Comparison of ENCODE assay signal across 8 mouse cellular contexts in the genomic region with DNA sequence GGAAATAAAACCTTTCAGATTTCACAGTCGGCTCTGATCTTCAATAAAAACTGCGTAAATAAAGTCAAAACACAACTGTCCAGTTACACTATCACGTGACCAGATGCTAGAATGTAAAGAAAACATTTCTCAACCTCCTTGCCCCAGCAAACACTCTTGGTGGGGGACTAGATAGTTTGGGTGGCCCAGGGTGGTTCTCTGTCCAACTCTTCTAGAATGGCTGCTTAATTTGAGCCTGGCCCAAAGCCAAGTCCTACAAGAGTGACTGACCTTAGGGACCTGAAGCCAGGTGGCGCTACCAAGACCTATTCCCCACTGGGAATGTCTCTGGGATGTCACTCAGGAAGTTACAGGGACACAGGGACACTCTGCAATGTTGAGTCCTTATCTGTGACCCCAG. TPM values are rescaled to one million over a fixed set of nuclear protein-coding genes. Genes with fewer than 3 reads are reported as not detected.
DNase-seq lines count a peak whose midpoint lies in the region; ATAC-seq lines count a peak whose summit lies in the region.

No protein-coding gene starts in this region.

- peaks cover 9% of the 10 kb centered on the region for H3K4me1 ChIP-seq in forebrain, embryonic 15.5 days
- peaks cover 20% of the 10 kb centered on the region for H3K4me1 ChIP-seq in limb, embryonic 10.5 days
- peaks cover 5% of the 10 kb centered on the region; the same call in 1 of the 2 replicates for H3K4me1 ChIP-seq in stomach, embryonic 14.5 days (ENCODE audit: control insufficient read depth, insufficient read depth, low read length)

- no peaks in the 10 kb centered on the region for H3K9me3 ChIP-seq in forebrain, embryonic 15.5 days
- H3K9me3 ChIP-seq in limb, embryonic 10.5 days (replicated peaks): no peaks in the 10 kb centered on the region
- no peaks in the 10 kb centered on the region for H3K9me3 ChIP-seq in stomach, embryonic 14.5 days (ENCODE audit: control insufficient read depth, low read depth, low read length)

- ATAC-seq in cerebellum, adult (ENCODE audit: insufficient number of reproducible peaks, low FRiP score, low TSS enrichment): no peak
- no peak for ATAC-seq in forebrain, embryonic 15.5 days (replicated peaks)
- ATAC-seq in stomach, embryonic 14.5 days (ENCODE audit: insufficient number of reproducible peaks, insufficient read depth, low FRiP score, low read depth): no peak

- peak; percentile 46 for DNase-seq in cerebellum, adult 11 months
- peak; percentile 67 for DNase-seq in R1 (ENCODE audit: low read depth, low spot score)
- DNase-seq in limb, embryonic 10.5 days (ENCODE audit: low spot score): no peak
- no peak for DNase-seq in frontal cortex, postnatal 36 days (ENCODE audit: low spot score in 2 of 2)
- no peak for DNase-seq in gastrocnemius, adult 8-10 months (ENCODE audit: low spot score in 2 of 2)

- peak overlapping the region; percentile 77 for H3K4me3 ChIP-seq in forebrain, embryonic 15.5 days
- H3K4me3 ChIP-seq in limb, embryonic 10.5 days: peak overlapping the region; percentile 70
- H3K4me3 ChIP-seq in stomach, embryonic 14.5 days (ENCODE audit: low read depth, low read length): peak overlapping the region; percentile 57

- H3K9ac ChIP-seq in forebrain, embryonic 15.5 days (replicated peaks): peak overlapping the region; percentile 73
- peak overlapping the region; percentile 60; the same call in 1 of the 2 replicates for H3K9ac ChIP-seq in stomach, embryonic 14.5 days (replicated peaks; ENCODE audit: low read depth, low read length)

- 57% methylated on average over 4 of the region's 4 CpGs for WGBS in forebrain, embryonic 15.5 days
- WGBS in limb, embryonic 10.5 days: 45% methylated on average over 4 of the region's 4 CpGs
- 56% methylated on average over 4 of the region's 4 CpGs for WGBS in stomach, embryonic 14.5 days

- H3K27ac ChIP-seq in forebrain, embryonic 15.5 days (replicated peaks): peak overlapping the region; percentile 90
- H3K27ac ChIP-seq in limb, embryonic 10.5 days: peak overlapping the region; percentile 95
- H3K27ac ChIP-seq in stomach, embryonic 14.5 days (ENCODE audit: low read length): peak overlapping the region; percentile 84; the same call in 1 of the 2 replicates

- peak overlapping the region; percentile 91 for H3K4me2 ChIP-seq in forebrain, embryonic 15.5 days (replicated peaks)
- H3K4me2 ChIP-seq in stomach, embryonic 14.5 days (replicated peaks; ENCODE audit: low read depth, low read length): peak overlapping the region; percentile 88

- H3K27me3 ChIP-seq in forebrain, embryonic 15.5 days: peaks cover 11% of the 10 kb centered on the region; the same call in 1 of the 2 replicates
- no peaks in the 10 kb centered on the region; the same call in 1 of the 2 replicates for H3K27me3 ChIP-seq in limb, embryonic 10.5 days (ENCODE audit: low read depth, poor library complexity, severe bottlenecking)
- H3K27me3 ChIP-seq in stomach, embryonic 14.5 days (ENCODE audit: control insufficient read depth, insufficient read depth, low read length): no peaks in the 10 kb centered on the region

- H3K36me3 ChIP-seq in forebrain, embryonic 15.5 days: peaks cover 16% of the 10 kb centered on the region; the same call in 1 of the 2 replicates
- no peaks in the 10 kb centered on the region for H3K36me3 ChIP-seq in limb, embryonic 10.5 days
- H3K36me3 ChIP-seq in stomach, embryonic 14.5 days (ENCODE audit: control insufficient read depth, insufficient read depth, low read length): no peaks in the 10 kb centered on the region

RNA-seq across cellular contexts. Expression of gene Pomc, which starts 5.8 kb away (rescaled TPM):
- 4.9 and 11.5 TPM in 2 replicates for polyA plus RNA-seq in forebrain, embryonic 15.5 days (2015; fragmentation: Nextera tagmentation; extraction: Ambion mirVana)
- polyA plus RNA-seq in limb, embryonic 10.5 days (2016; fragmentation: Nextera tagmentation; extraction: Ambion mirVana): 4.0 and 4.5 TPM in 2 replicates
- polyA plus RNA-seq in stomach, embryonic 14.5 days (2014; fragmentation: Nextera tagmentation; extraction: Ambion mirVana): 2.6 TPM in 2 replicates
- under 1 TPM in 1 of 4 experiments, not detected in 3; 0.24 TPM for total RNA-seq in gastrocnemius, adult 8-10 months (2022)

Comparison
In these comparisons a context has a peak if more than half of its experiments do, and no peak if none do; other contexts are left out.
1. DNase-seq: peak in cerebellum, adult 11 months (single experiment) and R1 (single experiment); none in limb, embryonic 10.5 days (single experiment), frontal cortex, postnatal 36 days (0 of 2) and gastrocnemius, adult 8-10 months (0 of 2).
2. Peak in every context shown above with its lines, with median percentiles within 50 percentile points of each other: H3K27ac ChIP-seq and H3K4me3 ChIP-seq.